Mouse (Mus musculus): ENCODE results near the gene Them7. TPM values are rescaled to one million over a fixed set of nuclear protein-coding genes. Genes with fewer than 3 reads are reported as not detected.

The Them7 gene
- total and polyA plus RNA-seq, 2 experiments from 2014 or later = 0.59 TPM; not detected in 1

- TF ChIP-seq EP300 (IDR thresholded peaks at IDR 0.05; ENCODE audit: low read depth) (no peak), CTCF (IDR thresholded peaks at IDR 0.05; ENCODE audit: low read depth) (no peak)
- H3K4me1 ChIP-seq (ENCODE audit: control insufficient read depth, insufficient read depth) = no peaks in the 10 kb centered on the region
- no peak overlapping the region for H3K9ac ChIP-seq (replicated peaks; ENCODE audit: low read depth, low read length)
- no peak overlapping the region for H3K4me3 ChIP-seq (ENCODE audit: low read depth, low read length)
- H3K4me2 ChIP-seq (ENCODE audit: low read depth, low read length) = no peak overlapping the region
- no peaks in the 10 kb centered on the region for H3K36me3 ChIP-seq (replicated peaks; ENCODE audit: control insufficient read depth, insufficient read depth, low read length)
- H3K9me3 ChIP-seq (replicated peaks; ENCODE audit: control insufficient read depth, low read length) = no peaks in the 10 kb centered on the region
- no peak overlapping the region for H3K27ac ChIP-seq (ENCODE audit: low read depth)
- WGBS = 91% methylated on average over 12 of the region's 12 CpGs
- no peaks in the 10 kb centered on the region for H3K27me3 ChIP-seq (ENCODE audit: control insufficient read depth, insufficient read depth, low read length)
- ATAC-seq (ENCODE audit: insufficient read depth, low read depth) = no peak
- DNase-seq (ENCODE audit: low spot score) = no peak
These were observed 194.6 kb downstream of the Them7 start for GRCm38 (mm10) chr2:105418629-105419227.

- no peak for ATAC-seq (ENCODE audit: insufficient read depth, low read depth)
- peak overlapping the region; percentile 49 for H3K4me2 ChIP-seq (ENCODE audit: low read depth, low read length)
These were observed 203.3 kb downstream of the Them7 start for GRCm38 (mm10) chr2:105427447-105427846.

GRCm38 (mm10) chr2:105428029-105428428, 203.9 kb downstream of the Them7 start:
- WGBS = 3% methylated on average over 12 of the region's 12 CpGs
- TF ChIP-seq EP300 (IDR thresholded peaks at IDR 0.05; ENCODE audit: low read depth) (no peak), CTCF (IDR thresholded peaks at IDR 0.05; ENCODE audit: low read depth) (peak; percentile 86)
- peak; percentile 55 for DNase-seq (ENCODE audit: low spot score)
- no peaks in the 10 kb centered on the region for H3K9me3 ChIP-seq (replicated peaks; ENCODE audit: control insufficient read depth, low read length)
- no peak overlapping the region for H3K27ac ChIP-seq (ENCODE audit: low read depth)
- ATAC-seq (ENCODE audit: insufficient read depth, low read depth) = peak; percentile 55; the same call in 1 of the 2 replicates
- no peaks in the 10 kb centered on the region for H3K27me3 ChIP-seq (ENCODE audit: control insufficient read depth, insufficient read depth, low read length)
- H3K36me3 ChIP-seq (replicated peaks; ENCODE audit: control insufficient read depth, insufficient read depth, low read length) = no peaks in the 10 kb centered on the region
- H3K9ac ChIP-seq (replicated peaks; ENCODE audit: low read depth, low read length) = no peak overlapping the region
- 0 out of 2 replicates have a peak, but pooled peaks cover 4% of the 10 kb centered on the region for H3K4me1 ChIP-seq (ENCODE audit: control insufficient read depth, insufficient read depth)
- peak overlapping the region; percentile 49 for H3K4me2 ChIP-seq (ENCODE audit: low read depth, low read length)
- peak overlapping the region; percentile 6; the same call in 1 of the 2 replicates for H3K4me3 ChIP-seq (ENCODE audit: low read depth, low read length)

More at GRCm38 (mm10) chr2:105427447-105427846, 203.3 kb downstream of the Them7 start:
- no peaks in the 10 kb centered on the region for H3K9me3 ChIP-seq (replicated peaks; ENCODE audit: control insufficient read depth, low read length)
- 18% methylated on average over 8 of the region's 8 CpGs for WGBS
- H3K27ac ChIP-seq (ENCODE audit: low read depth) = no peak overlapping the region
- H3K4me3 ChIP-seq (ENCODE audit: low read depth, low read length) = peak overlapping the region; percentile 6; the same call in 1 of the 2 replicates
- no peak for TF ChIP-seq EP300 (IDR thresholded peaks at IDR 0.05; ENCODE audit: low read depth)
- no peak for TF ChIP-seq CTCF (IDR thresholded peaks at IDR 0.05; ENCODE audit: low read depth)
- no peak overlapping the region for H3K9ac ChIP-seq (replicated peaks; ENCODE audit: low read depth, low read length)
- no peaks in the 10 kb centered on the region for H3K4me1 ChIP-seq (ENCODE audit: control insufficient read depth, insufficient read depth)
- no peaks in the 10 kb centered on the region for H3K27me3 ChIP-seq (ENCODE audit: control insufficient read depth, insufficient read depth, low read length)
- no peak for DNase-seq (ENCODE audit: low spot score)
- no peaks in the 10 kb centered on the region for H3K36me3 ChIP-seq (replicated peaks; ENCODE audit: control insufficient read depth, insufficient read depth, low read length)

GRCm38 (mm10) chr2:105428467-105428866, 204.3 kb downstream of the Them7 start:
- Histone ChIP-seq H3K9ac (replicated peaks; ENCODE audit: low read depth, low read length) (no peak overlapping the region), H3K36me3 (replicated peaks; ENCODE audit: control insufficient read depth, insufficient read depth, low read length) (no peaks in the 10 kb centered on the region), H3K27me3 (ENCODE audit: control insufficient read depth, insufficient read depth, low read length) (no peaks in the 10 kb centered on the region), H3K4me1 (ENCODE audit: control insufficient read depth, insufficient read depth) (0 out of 2 replicates have a peak, but pooled peaks cover 4% of the 10 kb centered on the region), H3K27ac (ENCODE audit: low read depth) (no peak overlapping the region), H3K9me3 (replicated peaks; ENCODE audit: control insufficient read depth, low read length) (no peaks in the 10 kb centered on the region), H3K4me3 (ENCODE audit: low read depth, low read length) (no peak overlapping the region), H3K4me2 (ENCODE audit: low read depth, low read length) (no peak overlapping the region)
- ATAC-seq (ENCODE audit: insufficient read depth, low read depth) (no peak), DNase-seq (ENCODE audit: low spot score) (no peak)
- WGBS = 22% methylated on average over 6 of the region's 6 CpGs
- TF ChIP-seq EP300 (IDR thresholded peaks at IDR 0.05; ENCODE audit: low read depth) = no peak
- TF ChIP-seq CTCF (IDR thresholded peaks at IDR 0.05; ENCODE audit: low read depth) = no peak

Other genes starting within 250 kb of the Them7 start
- gene Eif3m, start 207.2 kb upstream of the Them7 start, total RNA-seq (2014; rRNA removed; ENCODE audit: low replicate concordance) = 132 and 139 TPM in 2 replicates
- gene Eif3m, start 207.2 kb upstream of the Them7 start, polyA plus RNA-seq (2015; fragmentation: Nextera tagmentation; extraction: Ambion mirVana) = 235 and 241 TPM in 2 replicates
- not detected in 2 replicates for gene Gm11060, start 132.3 kb upstream of the Them7 start, total RNA-seq (2014; rRNA removed; ENCODE audit: low replicate concordance)
- not detected in 2 replicates for gene Gm11060, start 132.3 kb upstream of the Them7 start, polyA plus RNA-seq (2015; fragmentation: Nextera tagmentation; extraction: Ambion mirVana)
- 7.3 and 24.8 TPM in 2 replicates for gene Wt1, start 97.8 kb upstream of the Them7 start, total RNA-seq (2014; rRNA removed; ENCODE audit: low replicate concordance)
- gene Wt1, start 97.8 kb upstream of the Them7 start, polyA plus RNA-seq (2015; fragmentation: Nextera tagmentation; extraction: Ambion mirVana) = 6.4 and 7.2 TPM in 2 replicates
- 33.3 and 34.5 TPM in 2 replicates for gene Rcn1, start 175.0 kb downstream of the Them7 start, total RNA-seq (2014; rRNA removed; ENCODE audit: low replicate concordance)
- 54.0 and 58.8 TPM in 2 replicates for gene Rcn1, start 175.0 kb downstream of the Them7 start, polyA plus RNA-seq (2015; fragmentation: Nextera tagmentation; extraction: Ambion mirVana)

Measured in heart, postnatal 0 days (tissue).